Comparison of ENCODE assay signal across 8 mouse cellular contexts in genomic region chr16:17208389-17209361, GRCm38 (mm10). TPM values are rescaled to one million over a fixed set of nuclear protein-coding genes. Genes with fewer than 3 reads are reported as not detected.
DNase-seq lines count a peak whose midpoint lies in the region; ATAC-seq lines count a peak whose summit lies in the region.

Rimbp3 (plus strand) TSS chr16:17208603.

- peaks cover 21% of the 10 kb centered on the region for H3K27me3 ChIP-seq in heart, embryonic 14.5 days (ENCODE audit: control insufficient read depth, insufficient read depth, low read length)
- peaks cover 61% of the 10 kb centered on the region for H3K27me3 ChIP-seq in liver, embryonic 12.5 days (replicated peaks)
- H3K27me3 ChIP-seq in stomach, embryonic 14.5 days (ENCODE audit: control insufficient read depth, insufficient read depth, low read length), result 0 out of 2 replicates have a peak, but pooled peaks cover 3% of the 10 kb centered on the region

- ATAC-seq in heart, embryonic 14.5 days (ENCODE audit: insufficient number of reproducible peaks, insufficient read depth, low FRiP score, low read depth), result peak; percentile 71
- ATAC-seq in liver, embryonic 12.5 days, result peak; percentile 68
- peak; percentile 60 for ATAC-seq in stomach, embryonic 14.5 days (ENCODE audit: insufficient number of reproducible peaks, insufficient read depth, low FRiP score, low read depth)

- H3K4me3 ChIP-seq in brown adipose tissue, adult 24 weeks (ENCODE audit: insufficient read depth, low read depth, low read length), result peak within 1 kb of the TSS; percentile 65
- H3K4me3 ChIP-seq in heart, embryonic 14.5 days (ENCODE audit: control insufficient read depth in 1 of 2, insufficient read depth in 1 of 2, low read depth in 1 of 2, low read length in 2 of 2), result peak within 1 kb of the TSS; percentile 56 to 70
- peak within 1 kb of the TSS; percentile 69 for H3K4me3 ChIP-seq in liver, embryonic 12.5 days
- peak within 1 kb of the TSS; percentile 57 for H3K4me3 ChIP-seq in stomach, embryonic 14.5 days (ENCODE audit: low read depth, low read length)

- H3K36me3 ChIP-seq in heart, embryonic 14.5 days (ENCODE audit: control insufficient read depth, insufficient read depth, low read length), result no peaks in the 10 kb centered on the region
- H3K36me3 ChIP-seq in liver, embryonic 12.5 days, result no peaks in the 10 kb centered on the region
- H3K36me3 ChIP-seq in stomach, embryonic 14.5 days (ENCODE audit: control insufficient read depth, insufficient read depth, low read length), result no peaks in the 10 kb centered on the region

- no peaks in the 10 kb centered on the region; the same call in 1 of the 2 replicates for H3K4me1 ChIP-seq in brown adipose tissue, adult 24 weeks (ENCODE audit: control insufficient read depth, insufficient read depth, insufficient read length, low read length)
- peaks cover 2 to 15% of the 10 kb centered on the region in 2 experiments; a peak in 3 of 4 replicates for H3K4me1 ChIP-seq in heart, embryonic 14.5 days (ENCODE audit: control insufficient read depth in 2 of 2, insufficient read depth in 2 of 2, low read length in 2 of 2)
- H3K4me1 ChIP-seq in liver, embryonic 12.5 days, result peaks cover 27% of the 10 kb centered on the region
- peaks cover 8% of the 10 kb centered on the region; the same call in 1 of the 2 replicates for H3K4me1 ChIP-seq in stomach, embryonic 14.5 days (ENCODE audit: control insufficient read depth, insufficient read depth, low read length)

- DNase-seq in CD4-positive, CD25-positive, alpha-beta regulatory T cell, adult 2 months (ENCODE audit: low read depth, low spot score), result peak; percentile 90
- DNase-seq in fibroblast of lung, adult 2 months (ENCODE audit: low read depth), result peak; percentile 42
- peak; percentile 92 for DNase-seq in kidney, postnatal 10 days
- DNase-seq in natural killer cell, adult 2 months (ENCODE audit: low spot score in 2 of 2), result peak; percentile 49 to 69

- WGBS in heart, embryonic 14.5 days, result under 1% methylated on average over 85 of the region's 85 CpGs
- 1% methylated on average over 85 of the region's 85 CpGs for WGBS in liver, embryonic 12.5 days (ENCODE audit: insufficient replicate concordance)
- under 1% methylated on average over 85 of the region's 85 CpGs for WGBS in stomach, embryonic 14.5 days

- H3K9ac ChIP-seq in heart, embryonic 14.5 days (ENCODE audit: low read length), result peak within 1 kb of the TSS; percentile 75
- H3K9ac ChIP-seq in liver, embryonic 12.5 days, result peak within 1 kb of the TSS; percentile 64
- peak within 1 kb of the TSS; percentile 37 for H3K9ac ChIP-seq in stomach, embryonic 14.5 days (replicated peaks; ENCODE audit: low read depth, low read length)

- no peak within 1 kb of the TSS for H3K27ac ChIP-seq in brown adipose tissue, adult 24 weeks (replicated peaks; ENCODE audit: low read depth, low read length)
- H3K27ac ChIP-seq in heart, embryonic 14.5 days (replicated peaks in 1 of 2; ENCODE audit: control insufficient read depth in 1 of 2, insufficient read depth in 1 of 2, low read depth in 2 of 2, low read length in 2 of 2), result no peak within 1 kb of the TSS
- H3K27ac ChIP-seq in liver, embryonic 12.5 days, result no peak within 1 kb of the TSS
- peak within 1 kb of the TSS; percentile 44; the same call in 1 of the 2 replicates for H3K27ac ChIP-seq in stomach, embryonic 14.5 days (ENCODE audit: low read length)

- peak within 1 kb of the TSS; percentile 100 for H3K4me2 ChIP-seq in heart, embryonic 14.5 days (ENCODE audit: low read length)
- H3K4me2 ChIP-seq in liver, embryonic 12.5 days, result peak within 1 kb of the TSS; percentile 99
- H3K4me2 ChIP-seq in stomach, embryonic 14.5 days (replicated peaks; ENCODE audit: low read depth, low read length), result peak within 1 kb of the TSS; percentile 100

- H3K9me3 ChIP-seq in heart, embryonic 14.5 days (ENCODE audit: control insufficient read depth, low read length), result no peaks in the 10 kb centered on the region
- H3K9me3 ChIP-seq in liver, embryonic 12.5 days (replicated peaks), result no peaks in the 10 kb centered on the region
- H3K9me3 ChIP-seq in stomach, embryonic 14.5 days (ENCODE audit: control insufficient read depth, low read depth, low read length), result no peaks in the 10 kb centered on the region

RNA-seq across cellular contexts. Expression of gene Rimbp3, which starts in this region (rescaled TPM):
- polyA plus RNA-seq in brown adipose tissue, adult 24 weeks (2012; ENCODE audit: insufficient read depth, insufficient read length, missing spikeins), result not detected in 2 replicates
- 0.15 and 0.20 TPM in 2 replicates for polyA plus RNA-seq in heart, embryonic 14.5 days (2014; fragmentation: Nextera tagmentation; extraction: Ambion mirVana)
- polyA plus RNA-seq in liver, embryonic 12.5 days (2016; fragmentation: Nextera tagmentation; extraction: Ambion mirVana), result 0.12 and 0.17 TPM in 2 replicates
- 0.65 and 0.69 TPM in 2 replicates for polyA plus RNA-seq in stomach, embryonic 14.5 days (2014; fragmentation: Nextera tagmentation; extraction: Ambion mirVana)

Comparison
In these comparisons a context has a peak if more than half of its experiments do, and no peak if none do; other contexts are left out.
1. Peak in ATAC-seq, H3K4me3 ChIP-seq, H3K9ac ChIP-seq and H3K4me2 ChIP-seq in heart, embryonic 14.5 days; RNA of the gene not detected or under 1 TPM.
2. Peak in ATAC-seq, H3K4me3 ChIP-seq, H3K9ac ChIP-seq and H3K4me2 ChIP-seq in liver, embryonic 12.5 days; RNA of the gene not detected or under 1 TPM.
3. Peak in ATAC-seq, H3K4me3 ChIP-seq, H3K27ac ChIP-seq, H3K9ac ChIP-seq and H3K4me2 ChIP-seq in stomach, embryonic 14.5 days; RNA of the gene not detected or under 1 TPM.
4. DNase-seq: peak in every context shown above with its lines; median percentile 92 in kidney, postnatal 10 days; 90 in CD4-positive, CD25-positive, alpha-beta regulatory T cell, adult 2 months; 59 in natural killer cell, adult 2 months; 42 in fibroblast of lung, adult 2 months.